Mouse (Mus musculus) midbrain, embryonic 16.5 days (tissue): ENCODE results near the gene Anks1b. TPM values are rescaled to one million over a fixed set of nuclear protein-coding genes. Genes with fewer than 3 reads are reported as not detected.

ENCODE experiments used
- ATAC-seq: fragments of 200-750 bp; cut with Nextera tagmentation; 2 replicates; pipeline ENCODE4 v1.8.0; 2017; ENCODE audit warnings: moderate TSS enrichment
- H3K27ac ChIP-seq: fragments of 300-500 bp; sonication (generic); 2 replicates; pipeline ENCODE4 v1.5.1; 2014; ENCODE audit warnings: mild to moderate bottlenecking, low read length, mixed read lengths
- H3K27me3 ChIP-seq: fragments of 300-500 bp; sonication (generic); 2 replicates; pipeline ENCODE4 v1.6.1; 2014; ENCODE audit warnings: low read depth, low read length, mixed read lengths; ENCODE audit not compliant: control insufficient read depth, insufficient read depth
- H3K36me3 ChIP-seq: fragments of 300-500 bp; sonication (generic); 2 replicates; pipeline ENCODE4 v1.6.1; 2014; ENCODE audit warnings: mild to moderate bottlenecking, low read length, moderate library complexity, mixed read lengths; ENCODE audit not compliant: control insufficient read depth, insufficient read depth
- H3K4me1 ChIP-seq: fragments of 300-500 bp; sonication (generic); 2 replicates; pipeline ENCODE4 v1.6.1; 2014; ENCODE audit warnings: mild to moderate bottlenecking, low read length, mixed read lengths; ENCODE audit not compliant: control insufficient read depth, insufficient read depth
- H3K4me2 ChIP-seq: fragments of 300-500 bp; sonication (generic); 2 replicates; pipeline ENCODE4 v1.6.1; 2014; ENCODE audit warnings: mild to moderate bottlenecking, low read length, mixed read lengths
- H3K4me3 ChIP-seq: fragments of 300-500 bp; sonication (generic); 2 replicates; pipeline ENCODE4 v1.5.1; 2014; ENCODE audit warnings: low read depth, mild to moderate bottlenecking, low read length, moderate library complexity, mixed read lengths
- H3K9ac ChIP-seq: fragments of 300-500 bp; sonication (generic); 2 replicates; pipeline ENCODE4 v1.6.1; 2014; ENCODE audit warnings: low read depth, low read length, mixed read lengths
- H3K9me3 ChIP-seq: fragments of 300-500 bp; sonication (generic); replicated peaks from 2 replicates; pipeline ENCODE4 v1.6.1; 2014; ENCODE audit warnings: mild to moderate bottlenecking, low read length, mixed read lengths; ENCODE audit not compliant: control insufficient read depth, poor library complexity, severe bottlenecking
- WGBS: fragments of 180-500 bp; shearing (Covaris S2); extraction: QIAGEN DNeasy Blood & Tissue Kit; methylation state at CpG from one replicate; pipeline ENCODE4 v1.1.7; 2014; 5-methylcytosine and 5-hydroxymethylcytosine counted together
- polyA plus RNA-seq: library from polyadenylated mRNA; unstranded; fragments of >200 nt; fragmentation: Nextera tagmentation; extraction: Ambion mirVana; gene quantifications from 2 replicates; pipeline ENCODE4 v1.2.1, GENCODE M21; 2015

Anks1b gene
- polyA plus RNA-seq, 1 experiment from 2014 or later, result 94.3 TPM

DNA sequence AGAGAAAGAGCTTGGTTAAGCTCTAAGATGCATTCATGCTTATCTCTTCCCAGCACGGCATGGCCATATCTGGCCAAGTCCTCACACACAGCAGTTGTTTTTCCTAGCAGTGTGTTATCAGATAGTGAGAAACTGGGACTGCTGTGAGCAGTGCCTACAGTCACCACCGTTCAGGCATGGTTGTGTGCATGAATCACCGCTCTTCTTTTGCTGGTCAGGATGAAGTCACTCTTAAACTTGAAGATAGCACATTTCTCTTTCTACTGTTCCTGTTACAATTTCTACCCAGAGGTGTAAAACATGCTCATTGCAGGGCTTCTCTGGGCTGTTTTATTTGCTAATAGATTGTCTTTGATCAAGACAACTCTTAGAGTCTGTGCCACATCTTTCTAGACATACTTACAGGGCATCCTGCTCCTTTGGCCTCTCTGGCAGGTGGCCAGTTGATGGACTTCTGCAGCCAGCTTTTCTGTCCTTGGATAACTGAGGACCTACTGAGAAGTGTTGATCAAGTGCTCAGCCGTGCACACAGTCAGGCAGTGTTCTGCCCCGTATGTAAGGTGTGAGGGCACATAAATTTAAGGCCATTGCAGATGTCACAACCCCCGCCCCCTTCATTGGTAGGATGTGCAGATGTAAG is 296.8 kb downstream of the Anks1b start:
- H3K27ac ChIP-seq, result no peak overlapping the region
- WGBS, result 86% methylated on average over 6 of the region's 6 CpGs
- H3K4me3 ChIP-seq, result no peak overlapping the region
- no peaks in the 10 kb centered on the region for H3K27me3 ChIP-seq
- H3K9me3 ChIP-seq, result no peaks in the 10 kb centered on the region
- no peak for ATAC-seq
- no peaks in the 10 kb centered on the region for H3K4me1 ChIP-seq
- H3K36me3 ChIP-seq, result no peaks in the 10 kb centered on the region
- no peak overlapping the region for H3K4me2 ChIP-seq
- H3K9ac ChIP-seq, result no peak overlapping the region

- H3K4me1 ChIP-seq, result no peaks in the 10 kb centered on the region
- no peak overlapping the region for H3K4me2 ChIP-seq
- H3K27me3 ChIP-seq, result no peaks in the 10 kb centered on the region
- H3K36me3 ChIP-seq, result no peaks in the 10 kb centered on the region
- H3K4me3 ChIP-seq, result no peak overlapping the region
- ATAC-seq, result no peak
- no peaks in the 10 kb centered on the region for H3K9me3 ChIP-seq
- 56% methylated on average over 5 of the region's 5 CpGs for WGBS
- H3K9ac ChIP-seq, result no peak overlapping the region
- H3K27ac ChIP-seq, result no peak overlapping the region
These were observed 317.1 kb downstream of the Anks1b start for GRCm38 (mm10) chr10:90190366-90190765.

DNA sequence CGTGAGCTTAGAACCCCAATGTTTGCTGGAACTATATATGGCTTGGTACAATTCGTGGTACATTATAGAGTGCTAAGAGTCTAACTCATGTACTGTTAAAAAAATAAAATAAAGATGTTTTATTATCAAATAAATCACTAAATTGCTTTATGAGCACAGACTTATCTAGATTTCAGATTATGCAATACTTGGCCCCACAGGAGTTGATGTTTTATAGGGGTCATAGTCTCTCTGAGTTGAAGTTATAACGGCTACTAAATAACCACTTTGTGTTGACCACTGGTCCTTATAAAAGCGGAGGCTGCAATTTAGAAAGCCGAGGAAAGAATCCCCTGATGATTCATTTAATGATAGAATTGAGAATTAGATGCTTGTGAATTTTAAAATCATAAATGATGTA is 323.6 kb downstream of the Anks1b start:
- no peaks in the 10 kb centered on the region for H3K9me3 ChIP-seq
- no peak overlapping the region for H3K4me2 ChIP-seq
- 89% methylated on average over 5 of the region's 5 CpGs for WGBS
- no peaks in the 10 kb centered on the region for H3K4me1 ChIP-seq
- ATAC-seq, result no peak
- no peak overlapping the region for H3K27ac ChIP-seq
- no peaks in the 10 kb centered on the region for H3K36me3 ChIP-seq
- no peak overlapping the region for H3K4me3 ChIP-seq
- H3K9ac ChIP-seq, result no peak overlapping the region
- no peaks in the 10 kb centered on the region for H3K27me3 ChIP-seq

- ATAC-seq, result no peak
- H3K9ac ChIP-seq, result no peak overlapping the region
- no peaks in the 10 kb centered on the region for H3K36me3 ChIP-seq
- no peak overlapping the region for H3K4me2 ChIP-seq
- H3K27me3 ChIP-seq, result no peaks in the 10 kb centered on the region
- no peak overlapping the region for H3K4me3 ChIP-seq
- H3K4me1 ChIP-seq, result no peaks in the 10 kb centered on the region
- H3K9me3 ChIP-seq, result no peaks in the 10 kb centered on the region
- 91% methylated on average over 6 of the region's 6 CpGs for WGBS
- no peak overlapping the region for H3K27ac ChIP-seq
These were observed 336.7 kb downstream of the Anks1b start for GRCm38 (mm10) chr10:90210044-90210443.

- no peaks in the 10 kb centered on the region for H3K27me3 ChIP-seq
- no peak for ATAC-seq
- WGBS, result 81% methylated on average over 3 of the region's 3 CpGs
These were observed 347.2 kb downstream of the Anks1b start for GRCm38 (mm10) chr10:90220470-90220869.

DNA sequence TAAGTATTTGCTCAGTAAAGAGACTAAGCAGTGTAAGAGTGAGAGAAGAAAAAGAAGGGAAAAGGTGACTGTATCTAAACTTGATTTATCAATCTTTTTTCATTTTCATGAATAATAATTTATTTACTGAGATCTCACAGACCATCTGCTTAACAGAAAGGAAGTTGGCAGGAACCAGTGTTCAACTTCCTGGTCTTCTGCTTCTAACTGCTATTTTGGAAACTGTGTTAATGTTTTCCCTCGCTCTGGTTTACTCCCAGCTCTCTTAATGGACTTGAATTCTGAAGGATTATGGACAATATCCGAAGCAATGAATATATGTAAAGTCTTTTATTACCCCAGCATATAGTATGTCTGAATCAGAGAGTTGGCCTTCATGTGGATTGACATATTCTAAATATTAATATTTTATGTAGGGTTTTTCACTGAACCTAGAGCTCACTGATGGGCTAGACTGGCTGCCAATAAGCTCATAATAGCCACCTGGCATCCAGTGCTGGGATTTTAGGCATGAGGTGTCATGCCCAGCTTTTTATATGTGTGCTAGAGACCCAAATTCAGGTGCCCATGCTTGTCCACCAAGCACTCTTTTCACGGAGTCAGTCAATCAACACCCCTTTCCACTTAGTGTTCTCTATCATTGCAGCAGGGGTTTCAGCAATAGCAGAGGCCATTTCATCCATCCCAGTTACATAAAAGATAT is 349.6 kb downstream of the Anks1b start:
- ATAC-seq, result no peak

More at GRCm38 (mm10) chr10:90220470-90220869, 347.2 kb downstream of the Anks1b start:
- H3K4me3 ChIP-seq, result no peak overlapping the region
- H3K4me2 ChIP-seq, result no peak overlapping the region
- no peaks in the 10 kb centered on the region for H3K9me3 ChIP-seq
- H3K36me3 ChIP-seq, result no peaks in the 10 kb centered on the region
- H3K9ac ChIP-seq, result no peak overlapping the region
- H3K27ac ChIP-seq, result no peak overlapping the region
- H3K4me1 ChIP-seq, result no peaks in the 10 kb centered on the region

GRCm38 (mm10) chr10:90235273-90235672 is 362.0 kb downstream of the Anks1b start:
- H3K9ac ChIP-seq, result no peak overlapping the region
- no peaks in the 10 kb centered on the region for H3K27me3 ChIP-seq
- H3K4me2 ChIP-seq, result no peak overlapping the region
- 82% methylated on average over 3 of the region's 3 CpGs for WGBS
- H3K27ac ChIP-seq, result no peak overlapping the region
- 0 out of 2 replicates have a peak, but pooled peaks cover 5% of the 10 kb centered on the region for H3K9me3 ChIP-seq
- no peaks in the 10 kb centered on the region for H3K36me3 ChIP-seq
- no peak overlapping the region for H3K4me3 ChIP-seq
- no peaks in the 10 kb centered on the region for H3K4me1 ChIP-seq
- no peak for ATAC-seq

More for the DNA sequence above, 349.6 kb downstream of the Anks1b start:
- Histone ChIP-seq H3K27ac (no peak overlapping the region), H3K27me3 (no peaks in the 10 kb centered on the region), H3K9ac (no peak overlapping the region), H3K4me1 (no peaks in the 10 kb centered on the region), H3K4me2 (no peak overlapping the region), H3K4me3 (no peak overlapping the region), H3K36me3 (no peaks in the 10 kb centered on the region), H3K9me3 (no peaks in the 10 kb centered on the region)
- 91% methylated on average over 3 of the region's 3 CpGs for WGBS

DNA sequence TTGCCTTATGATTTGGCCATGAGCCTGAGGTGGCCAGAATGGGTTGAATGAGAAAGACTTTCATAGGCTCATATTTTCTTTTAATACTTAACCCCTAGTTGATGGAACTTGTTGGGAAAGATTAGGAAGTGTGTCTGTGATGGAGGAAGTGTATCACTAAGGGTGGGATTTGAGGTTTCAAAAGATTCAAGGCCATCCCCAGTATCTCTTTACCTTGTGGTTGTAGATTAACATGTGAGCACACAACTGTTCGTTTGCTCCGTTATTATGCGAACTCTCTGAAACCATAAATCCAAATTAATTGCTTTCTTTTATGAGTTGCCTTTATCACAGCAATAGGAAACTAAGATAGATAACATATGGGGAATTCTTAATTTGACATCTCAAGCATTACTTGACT is 364.0 kb downstream of the Anks1b start:
- no peak overlapping the region for H3K27ac ChIP-seq
- H3K36me3 ChIP-seq, result no peaks in the 10 kb centered on the region
- H3K4me2 ChIP-seq, result no peak overlapping the region
- WGBS, result 96% methylated on average over 3 of the region's 3 CpGs
- no peaks in the 10 kb centered on the region for H3K27me3 ChIP-seq
- ATAC-seq, result no peak
- 0 out of 2 replicates have a peak, but pooled peaks cover 5% of the 10 kb centered on the region for H3K9me3 ChIP-seq
- H3K4me3 ChIP-seq, result no peak overlapping the region
- H3K4me1 ChIP-seq, result no peaks in the 10 kb centered on the region
- no peak overlapping the region for H3K9ac ChIP-seq

DNA sequence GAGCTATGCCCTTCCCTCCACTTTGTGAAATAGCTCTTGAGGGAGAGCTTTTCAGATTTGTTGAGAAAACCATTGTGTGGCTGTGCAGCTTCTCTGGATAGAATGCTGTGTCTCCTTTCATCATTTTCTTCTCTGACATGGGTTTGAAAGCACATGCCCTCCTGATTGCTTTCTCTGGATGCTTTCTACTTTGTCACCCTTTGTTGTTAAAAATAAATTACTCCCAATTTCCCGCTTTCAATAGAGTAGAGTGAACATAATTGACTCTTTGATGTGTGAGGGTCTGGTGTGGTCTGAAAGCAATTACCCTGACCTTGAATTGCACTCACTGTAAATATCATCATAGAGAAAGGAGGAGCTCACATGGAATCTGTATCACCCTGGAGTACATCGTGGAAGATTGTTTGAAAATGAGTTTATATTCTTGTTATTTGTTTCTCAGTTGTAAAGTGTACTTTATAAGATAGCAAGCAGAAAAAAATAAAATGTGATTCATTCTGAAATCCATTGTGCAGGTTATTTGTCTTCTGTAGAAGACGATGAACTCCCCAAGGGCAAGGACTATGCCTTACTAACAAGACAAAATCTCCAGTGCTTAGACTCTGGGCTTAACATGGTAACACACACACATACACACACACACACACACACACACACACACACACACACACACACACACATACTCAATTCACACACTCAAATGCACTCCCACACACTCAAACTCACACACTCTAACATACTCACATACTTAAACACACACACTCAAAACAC is 385.8 kb downstream of the Anks1b start:
- peak; percentile 60; the same call in 1 of the 2 replicates for ATAC-seq
- Histone ChIP-seq H3K36me3 (no peaks in the 10 kb centered on the region), H3K4me3 (no peak overlapping the region), H3K27ac (0 out of 2 replicates have a peak overlapping the region, but pooled peaks have one; percentile 4), H3K4me1 (no peaks in the 10 kb centered on the region), H3K4me2 (no peak overlapping the region), H3K27me3 (no peaks in the 10 kb centered on the region), H3K9ac (no peak overlapping the region), H3K9me3 (no peaks in the 10 kb centered on the region)
- 42% methylated on average over 3 of the region's 3 CpGs for WGBS
